Mouse (Mus musculus): Measurements from ENCODE around the gene Bst1. TPM values are rescaled to one million over a fixed set of nuclear protein-coding genes. Genes with fewer than 3 reads are reported as not detected.

Gene Bst1
- total RNA-seq (2014; rRNA removed) (0.11 TPM in 1 of 2 replicates, not detected in the other), polyA plus RNA-seq (2015; fragmentation: Nextera tagmentation; extraction: Ambion mirVana) (0.15 TPM in 1 of 2 replicates, not detected in the other)

DNA sequence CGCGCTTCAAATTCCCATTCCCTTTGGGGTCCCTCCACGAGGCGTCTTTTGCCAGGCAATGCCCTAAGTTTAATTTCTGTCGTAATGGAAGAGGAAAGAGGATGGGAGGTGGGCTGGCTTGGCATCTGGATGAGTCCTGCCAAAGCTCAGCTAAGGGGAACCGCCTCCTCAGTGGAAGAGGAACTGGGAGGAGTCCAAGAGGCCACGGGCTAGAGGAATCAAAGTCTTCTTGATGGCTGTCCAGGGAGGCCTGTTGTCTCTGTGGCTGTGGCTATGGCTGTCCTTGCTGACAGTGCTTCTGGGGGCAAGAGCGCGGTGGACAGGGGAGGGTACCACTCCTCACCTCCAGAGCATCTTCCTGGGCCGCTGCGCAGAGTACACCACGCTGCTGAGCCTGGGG lies at the start of gene Bst1:
Gene Bst1, plus strand, starts transcription at position 191 of the 400 bp plus-strand sequence.
- H3K4me3 ChIP-seq (ENCODE audit: low read length), result no peak within 1 kb of the TSS
- no peak within 1 kb of the TSS for H3K4me2 ChIP-seq (ENCODE audit: low read depth, low read length)
- H3K27ac ChIP-seq, result no peak within 1 kb of the TSS
- no peaks in the 10 kb centered on the region for H3K36me3 ChIP-seq (ENCODE audit: insufficient read depth, low read length)
- H3K4me1 ChIP-seq (ENCODE audit: insufficient read depth, low read length), result no peaks in the 10 kb centered on the region
- no peak within 1 kb of the TSS for H3K9ac ChIP-seq (replicated peaks; ENCODE audit: low read length)
- TF ChIP-seq CTCF (IDR thresholded peaks at IDR 0.05; ENCODE audit: low read depth), result no peak
- no peaks in the 10 kb centered on the region for H3K9me3 ChIP-seq (ENCODE audit: low read length)
- DNase-seq (ENCODE audit: low spot score) (no peak), ATAC-seq (no peak)
- no peaks in the 10 kb centered on the region for H3K27me3 ChIP-seq (ENCODE audit: insufficient read depth, low read length)
- 48% methylated on average over 12 of the region's 12 CpGs for WGBS

DNA sequence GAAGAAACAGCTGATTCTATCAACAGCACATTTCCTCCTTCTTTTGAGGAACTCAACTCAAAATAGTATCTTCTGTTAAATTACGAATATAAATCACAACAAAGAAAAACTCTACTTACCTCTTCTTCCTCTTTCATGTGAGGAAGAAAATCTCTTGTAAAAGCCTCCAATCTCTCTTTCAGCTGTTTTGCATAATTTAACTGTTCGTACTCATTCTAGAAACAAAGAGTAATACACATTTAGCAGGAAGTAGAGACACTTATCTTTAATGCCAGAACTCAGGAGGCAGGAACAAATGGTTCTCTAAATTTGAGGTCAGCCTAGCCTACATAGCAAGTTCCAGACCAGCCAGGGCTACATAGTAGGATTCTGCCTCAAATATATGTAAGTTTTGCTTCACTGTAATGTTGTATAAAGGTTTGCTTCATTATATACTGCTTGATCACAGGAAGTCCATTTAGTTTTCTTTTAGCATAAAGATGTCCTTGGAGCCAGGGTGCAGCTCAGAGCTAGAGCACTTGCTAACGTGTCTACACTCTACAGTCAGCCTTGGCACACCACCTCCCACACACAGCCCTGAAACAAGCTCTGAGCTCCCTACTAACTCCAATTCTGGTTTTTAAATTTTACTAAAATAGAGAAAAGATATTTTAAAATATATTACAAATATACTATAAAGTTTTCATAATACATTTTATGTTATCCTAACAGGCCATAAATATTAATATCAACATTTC lies 47.9 kb upstream of the Bst1 start:
- DNase-seq (ENCODE audit: low spot score) (no peak), ATAC-seq (no peak)
- Histone ChIP-seq H3K4me1 (ENCODE audit: insufficient read depth, low read length) (no peaks in the 10 kb centered on the region), H3K9ac (replicated peaks; ENCODE audit: low read length) (no peak overlapping the region), H3K27ac (no peak overlapping the region), H3K27me3 (ENCODE audit: insufficient read depth, low read length) (no peaks in the 10 kb centered on the region), H3K36me3 (ENCODE audit: insufficient read depth, low read length) (peaks cover 12% of the 10 kb centered on the region), H3K4me3 (ENCODE audit: low read length) (no peak overlapping the region), H3K4me2 (ENCODE audit: low read depth, low read length) (no peak overlapping the region), H3K9me3 (ENCODE audit: low read length) (no peaks in the 10 kb centered on the region)
- no peak for TF ChIP-seq CTCF (IDR thresholded peaks at IDR 0.05; ENCODE audit: low read depth)
- WGBS, result 86% methylated on average over 3 of the region's 3 CpGs

DNA sequence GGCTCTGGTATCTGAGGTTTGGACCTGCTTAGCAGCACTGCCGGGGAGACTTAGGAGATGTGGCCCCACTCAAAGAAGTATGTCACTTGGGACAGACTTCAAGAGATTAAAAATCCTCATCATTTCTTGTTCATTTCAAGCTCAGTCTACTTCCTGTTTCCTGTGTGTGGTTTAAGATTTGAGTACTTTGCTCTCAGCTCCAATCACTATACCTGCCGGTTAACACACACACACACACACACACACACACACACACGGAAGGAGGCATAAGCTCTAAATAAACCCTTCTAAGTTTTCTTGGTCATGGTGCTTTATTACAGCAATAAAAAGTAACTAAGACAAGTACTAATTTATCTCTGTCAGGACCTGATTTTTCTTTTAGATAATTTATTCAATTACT lies 47.1 kb upstream of the Bst1 start:
- WGBS, result 89% methylated on average over 3 of the region's 3 CpGs
- Histone ChIP-seq H3K27me3 (ENCODE audit: insufficient read depth, low read length) (no peaks in the 10 kb centered on the region), H3K27ac (no peak overlapping the region), H3K9me3 (ENCODE audit: low read length) (no peaks in the 10 kb centered on the region), H3K4me1 (ENCODE audit: insufficient read depth, low read length) (no peaks in the 10 kb centered on the region), H3K9ac (replicated peaks; ENCODE audit: low read length) (no peak overlapping the region), H3K4me2 (ENCODE audit: low read depth, low read length) (no peak overlapping the region), H3K36me3 (ENCODE audit: insufficient read depth, low read length) (peaks cover 12% of the 10 kb centered on the region), H3K4me3 (ENCODE audit: low read length) (no peak overlapping the region)
- ATAC-seq (no peak), DNase-seq (ENCODE audit: low spot score) (no peak)
- no peak for TF ChIP-seq CTCF (IDR thresholded peaks at IDR 0.05; ENCODE audit: low read depth)

DNA sequence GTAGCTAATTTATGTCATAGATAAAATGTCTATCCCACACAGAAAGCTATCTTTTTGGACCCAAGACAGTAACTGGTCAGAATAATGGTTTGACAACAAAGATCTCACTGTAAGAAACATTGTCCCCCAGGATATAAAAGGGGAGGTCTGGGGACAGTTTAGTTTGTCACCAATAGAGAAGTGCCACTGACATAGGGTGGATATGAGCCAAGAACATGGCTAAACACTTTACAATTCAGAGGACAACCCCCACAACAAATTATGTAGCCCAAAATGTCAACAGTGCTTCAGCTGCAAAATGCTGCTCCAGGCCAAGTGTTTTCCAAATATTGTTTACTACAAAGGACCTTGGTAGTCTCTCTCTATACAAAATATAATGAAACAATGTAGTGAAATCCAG lies 42.3 kb upstream of the Bst1 start:
- Histone ChIP-seq H3K4me2 (ENCODE audit: low read depth, low read length) (no peak overlapping the region), H3K9me3 (ENCODE audit: low read length) (no peaks in the 10 kb centered on the region), H3K27me3 (ENCODE audit: insufficient read depth, low read length) (no peaks in the 10 kb centered on the region), H3K36me3 (ENCODE audit: insufficient read depth, low read length) (no peaks in the 10 kb centered on the region), H3K4me1 (ENCODE audit: insufficient read depth, low read length) (peaks cover 5% of the 10 kb centered on the region; the same call in 1 of the 2 replicates), H3K4me3 (ENCODE audit: low read length) (no peak overlapping the region), H3K9ac (replicated peaks; ENCODE audit: low read length) (no peak overlapping the region), H3K27ac (no peak overlapping the region)
- DNase-seq (ENCODE audit: low spot score), result peak; percentile 7
- TF ChIP-seq CTCF (IDR thresholded peaks at IDR 0.05; ENCODE audit: low read depth), result no peak
- ATAC-seq, result no peak

DNA sequence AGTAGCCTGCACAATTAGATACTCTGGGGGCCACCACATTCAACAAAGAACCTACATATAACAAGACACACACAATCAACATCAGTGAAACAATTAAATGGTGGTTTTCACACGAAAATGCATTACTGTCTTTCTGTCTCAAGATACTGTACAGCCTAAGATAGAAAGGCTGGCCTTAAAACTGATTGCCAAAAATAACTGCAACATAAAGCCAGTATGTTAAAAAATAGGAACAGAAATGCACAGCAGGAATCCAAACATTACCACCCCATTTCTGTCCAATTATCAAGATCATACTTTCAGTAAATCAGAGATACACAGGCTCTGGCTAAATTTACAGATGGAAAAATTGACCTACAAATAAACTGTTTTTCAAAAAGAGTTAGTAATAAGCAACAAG lies 41.7 kb upstream of the Bst1 start:
- ATAC-seq (no peak), DNase-seq (ENCODE audit: low spot score) (no peak)
- Histone ChIP-seq H3K27me3 (ENCODE audit: insufficient read depth, low read length) (no peaks in the 10 kb centered on the region), H3K4me2 (ENCODE audit: low read depth, low read length) (no peak overlapping the region), H3K36me3 (ENCODE audit: insufficient read depth, low read length) (no peaks in the 10 kb centered on the region), H3K9ac (replicated peaks; ENCODE audit: low read length) (no peak overlapping the region), H3K4me3 (ENCODE audit: low read length) (no peak overlapping the region), H3K4me1 (ENCODE audit: insufficient read depth, low read length) (peaks cover 5% of the 10 kb centered on the region; the same call in 1 of the 2 replicates), H3K27ac (no peak overlapping the region), H3K9me3 (ENCODE audit: low read length) (no peaks in the 10 kb centered on the region)
- WGBS, result 53% methylated on average over 1 of the region's 1 CpGs
- TF ChIP-seq CTCF (IDR thresholded peaks at IDR 0.05; ENCODE audit: low read depth), result no peak

DNA sequence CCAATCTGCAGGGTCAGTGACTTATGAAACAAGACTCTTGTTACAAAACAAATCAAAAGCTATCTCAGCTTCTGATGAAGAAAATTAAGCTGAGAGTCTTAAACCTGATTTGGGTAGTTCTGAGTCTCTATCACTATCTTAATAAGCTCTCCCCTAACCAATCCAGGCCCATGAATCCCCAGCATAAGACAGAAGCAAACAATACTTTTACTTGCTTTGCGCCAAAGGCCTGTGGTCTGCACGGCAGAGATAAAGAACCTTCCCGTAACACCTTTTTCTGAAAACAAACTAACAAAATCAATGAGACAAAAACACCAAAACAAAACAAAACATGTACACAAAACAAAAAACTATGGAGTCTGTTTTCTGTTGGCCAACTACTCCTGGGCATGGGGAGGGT lies 40.1 kb upstream of the Bst1 start:
- H3K9me3 ChIP-seq (ENCODE audit: low read length), result no peaks in the 10 kb centered on the region
- TF ChIP-seq CTCF (IDR thresholded peaks at IDR 0.05; ENCODE audit: low read depth), result no peak
- H3K27ac ChIP-seq, result no peak overlapping the region
- no peaks in the 10 kb centered on the region for H3K36me3 ChIP-seq (ENCODE audit: insufficient read depth, low read length)
- no peaks in the 10 kb centered on the region for H3K27me3 ChIP-seq (ENCODE audit: insufficient read depth, low read length)
- H3K9ac ChIP-seq (replicated peaks; ENCODE audit: low read length), result no peak overlapping the region
- H3K4me1 ChIP-seq (ENCODE audit: insufficient read depth, low read length), result peaks cover 5% of the 10 kb centered on the region; the same call in 1 of the 2 replicates
- ATAC-seq (no peak), DNase-seq (ENCODE audit: low spot score) (no peak)
- no peak overlapping the region for H3K4me2 ChIP-seq (ENCODE audit: low read depth, low read length)
- H3K4me3 ChIP-seq (ENCODE audit: low read length), result no peak overlapping the region
- WGBS, result 90% methylated on average over 3 of the region's 3 CpGs

DNA sequence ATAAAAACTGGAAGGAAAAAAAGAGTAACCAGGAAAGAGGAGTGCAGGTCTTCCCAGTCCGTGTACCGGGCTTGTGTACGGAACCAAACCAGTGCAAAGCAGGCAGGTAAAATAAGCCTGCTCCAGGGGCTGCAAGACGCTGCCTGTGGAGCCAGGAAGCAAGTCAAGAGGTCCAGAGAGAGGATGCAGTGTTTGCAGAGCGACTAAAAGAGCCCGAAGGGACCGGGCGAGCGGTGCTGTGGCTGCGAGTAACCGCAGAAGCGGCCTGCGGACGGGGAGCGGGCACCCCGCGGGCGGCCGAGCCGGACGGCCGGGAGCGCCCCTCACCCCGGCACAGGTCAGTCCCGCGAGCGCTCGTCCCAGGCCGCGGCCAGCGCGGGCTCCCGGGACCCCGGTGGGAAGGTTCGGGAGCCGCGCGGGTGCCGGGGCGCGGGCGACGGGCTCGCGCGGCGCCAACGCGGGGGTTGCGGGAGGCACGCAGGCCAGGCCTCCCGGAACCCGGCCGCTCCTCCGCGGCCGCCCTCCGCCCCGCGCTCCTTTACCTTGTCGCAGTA lies 37.2 kb upstream of the Bst1 start:
- Histone ChIP-seq H3K27ac (peak overlapping the region; percentile 100), H3K27me3 (ENCODE audit: insufficient read depth, low read length) (no peaks in the 10 kb centered on the region), H3K4me2 (ENCODE audit: low read depth, low read length) (peak overlapping the region; percentile 89), H3K4me1 (ENCODE audit: insufficient read depth, low read length) (peaks cover 5% of the 10 kb centered on the region; the same call in 1 of the 2 replicates), H3K4me3 (ENCODE audit: low read length) (peak overlapping the region; percentile 88), H3K9me3 (ENCODE audit: low read length) (no peaks in the 10 kb centered on the region), H3K36me3 (ENCODE audit: insufficient read depth, low read length) (no peaks in the 10 kb centered on the region), H3K9ac (replicated peaks; ENCODE audit: low read length) (peak overlapping the region; percentile 96)
- ATAC-seq, result peak; percentile 79
- WGBS, result 4% methylated on average over 38 of the region's 61 CpGs
- DNase-seq (ENCODE audit: low spot score), result no peak
- TF ChIP-seq CTCF (IDR thresholded peaks at IDR 0.05; ENCODE audit: low read depth), result no peak
